Mouse (Mus musculus): ENCODE results near the gene Lypla2.
A peak's percentile ranks its signal among the peaks of the same experiment; 100 is the strongest.
"Not testable (repeated sequence)": the region's sequence is repeated elsewhere in the genome, so short reads cannot be mapped to it uniquely, and the experiment has no call there.

Gene Lypla2

DNA sequence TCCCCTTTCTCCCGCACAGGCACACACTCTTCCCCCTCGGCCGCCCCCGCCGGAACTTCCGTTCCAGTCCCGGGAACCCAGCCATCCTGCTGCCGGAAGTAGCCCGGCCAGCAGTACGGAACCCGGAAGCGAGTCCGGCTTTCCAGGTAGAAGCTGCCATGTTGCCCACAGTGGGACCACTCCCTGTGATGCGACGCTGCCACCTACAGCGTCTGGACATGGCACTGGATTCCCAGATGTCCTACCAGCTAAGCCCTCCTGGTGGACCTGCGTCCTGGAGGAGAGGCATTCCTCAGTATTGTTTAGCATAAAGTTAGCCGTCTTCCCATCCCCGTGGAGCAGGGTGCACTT, at the start of gene Lypla2:
Gene Lypla2, minus strand, starts transcription at position 71 of the 351 bp plus-strand sequence.
- DNase-seq (ENCODE audit: low spot score in 2 of 2) = peak; percentile 68 to 80

- peak; percentile 98 to 99 for DNase-seq (ENCODE audit: low spot score in 2 of 2)
Measured at GRCm38 (mm10) chr4:136021549-136022047, 49.2 kb upstream of the Lypla2 start, which contains the start of gene Eloa. Gene Eloa, minus strand, starts transcription at chr4:136021763.

DNA sequence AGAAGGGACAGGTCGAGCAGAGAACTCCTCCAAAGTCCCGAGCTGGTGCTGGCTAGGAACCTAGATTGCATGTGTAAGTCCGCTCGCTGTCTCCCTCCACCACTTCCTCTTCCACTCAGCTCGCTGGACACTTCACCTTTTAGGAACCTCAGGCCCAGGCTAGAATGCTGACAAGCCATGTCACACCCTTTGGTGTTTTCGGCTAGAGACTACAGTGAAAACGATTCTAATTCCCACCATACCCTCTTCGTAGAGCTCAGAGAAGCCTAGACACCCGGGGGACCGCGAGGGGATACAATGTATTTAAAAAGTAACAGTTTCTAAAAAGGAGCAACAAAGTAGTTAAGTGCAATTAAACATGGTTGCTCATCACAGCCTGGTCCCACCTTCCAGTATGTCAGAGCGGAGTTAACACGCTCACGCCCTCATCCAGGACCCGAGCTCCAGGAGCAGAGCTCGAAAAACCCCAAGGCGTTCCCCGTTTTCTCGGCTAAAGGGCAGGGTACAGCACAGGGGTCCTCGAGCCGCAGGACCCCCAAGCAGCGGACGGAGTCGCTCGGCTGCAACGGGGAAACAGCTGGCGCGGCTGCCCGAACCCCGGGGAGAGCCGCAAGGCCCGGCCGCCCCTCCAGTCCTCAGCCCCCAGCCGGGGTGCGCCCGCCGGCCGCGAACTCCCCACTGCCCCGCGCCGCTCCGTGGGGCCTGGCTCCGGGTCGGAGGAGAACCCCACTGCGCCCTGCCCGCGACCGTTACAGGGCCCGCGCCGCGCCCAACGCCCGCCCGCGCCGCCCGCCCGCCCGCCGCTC, 48.5 kb upstream of the Lypla2 start:
- peak in 1 of 2 experiments; percentile 4 for DNase-seq (ENCODE audit: low spot score in 2 of 2)

- no peak for DNase-seq (ENCODE audit: low spot score in 2 of 2)
Measured at GRCm38 (mm10) chr4:136016059-136016602, 43.7 kb upstream of the Lypla2 start.

GRCm38 (mm10) chr4:136010586-136010985, 38.2 kb upstream of the Lypla2 start:
- no peak for DNase-seq (ENCODE audit: low spot score in 2 of 2)

DNA sequence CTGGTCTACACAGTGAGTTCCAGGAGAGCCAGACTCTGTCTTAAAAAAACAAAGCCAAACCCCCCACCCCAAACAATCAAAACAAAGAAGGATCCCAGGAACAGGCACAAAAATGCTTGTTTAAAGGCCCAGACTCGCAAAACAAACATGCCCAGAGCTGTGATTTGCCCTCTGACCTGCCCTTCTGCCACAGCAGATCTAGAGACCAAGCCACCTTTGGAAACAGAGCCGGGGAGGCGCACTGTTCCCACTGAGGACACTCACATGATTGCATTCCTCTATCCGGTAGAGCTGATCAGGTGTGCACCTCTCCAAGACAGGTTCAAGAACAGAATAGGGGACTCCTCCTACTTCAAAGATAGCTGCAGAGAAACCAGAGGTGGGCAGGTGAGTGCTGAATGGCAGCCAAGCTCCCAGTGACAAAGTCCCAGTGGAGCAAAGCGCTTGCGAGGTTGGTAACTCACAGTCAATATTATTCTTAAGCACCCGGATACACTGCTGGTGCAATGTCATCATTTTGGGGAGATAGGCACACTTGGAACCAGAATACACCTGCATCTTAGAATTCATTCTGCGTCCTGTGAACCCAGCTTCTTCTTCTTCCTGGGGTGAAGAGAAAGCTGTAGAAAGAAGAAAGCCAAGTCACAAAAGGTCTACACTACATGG, 36.5 kb upstream of the Lypla2 start:
- no peak for DNase-seq (ENCODE audit: low spot score in 2 of 2)

GRCm38 (mm10) chr4:136006821-136007220, 34.4 kb upstream of the Lypla2 start:
- no peak for DNase-seq (ENCODE audit: low spot score in 2 of 2)

- no peak for DNase-seq (ENCODE audit: low spot score in 2 of 2)
Measured at GRCm38 (mm10) chr4:136004921-136005320, 32.5 kb upstream of the Lypla2 start.

GRCm38 (mm10) chr4:136004107-136004675, 31.8 kb upstream of the Lypla2 start:
- DNase-seq (ENCODE audit: low spot score in 2 of 2) = no peak

DNA sequence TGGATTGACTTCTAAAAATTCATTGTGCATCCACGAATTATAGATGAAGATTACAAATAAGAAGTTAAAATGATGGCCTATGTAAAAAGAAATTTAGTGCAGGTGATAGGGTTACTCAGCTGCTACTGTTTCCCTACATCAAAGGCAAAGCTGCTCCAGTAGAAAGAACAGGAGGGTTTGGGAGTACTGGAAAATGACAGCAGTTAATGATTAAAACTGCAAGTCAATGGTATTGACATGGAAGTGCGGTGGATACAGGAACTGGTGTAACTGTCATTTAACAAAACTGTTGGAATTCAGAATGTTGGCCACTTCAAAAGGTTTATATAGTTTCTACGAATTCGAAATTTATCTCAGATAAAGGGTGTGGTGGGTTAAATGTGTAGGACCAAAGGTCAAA, 22.7 kb upstream of the Lypla2 start:
- no peak for DNase-seq (ENCODE audit: low spot score in 2 of 2)

DNA sequence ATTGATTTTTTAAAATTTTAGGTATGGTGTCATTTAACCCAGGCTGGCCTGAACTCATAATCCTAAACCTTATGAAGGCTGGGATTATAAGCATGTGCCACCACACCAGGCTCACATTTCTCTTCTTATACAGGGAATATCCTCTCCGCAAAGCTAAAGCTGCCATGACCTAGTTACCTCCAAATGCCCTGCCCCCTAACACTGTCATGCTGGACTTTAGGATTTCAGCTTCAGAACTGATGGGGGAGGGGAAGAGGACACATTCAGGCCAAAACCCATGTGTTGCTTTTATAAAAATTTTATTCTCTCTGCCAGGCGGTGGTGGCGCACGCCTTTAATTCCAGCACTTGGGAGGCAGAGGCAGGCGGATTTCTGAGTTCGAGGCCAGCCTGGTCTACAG, 21.5 kb upstream of the Lypla2 start:
- no peak for DNase-seq (ENCODE audit: low spot score in 2 of 2)

DNA sequence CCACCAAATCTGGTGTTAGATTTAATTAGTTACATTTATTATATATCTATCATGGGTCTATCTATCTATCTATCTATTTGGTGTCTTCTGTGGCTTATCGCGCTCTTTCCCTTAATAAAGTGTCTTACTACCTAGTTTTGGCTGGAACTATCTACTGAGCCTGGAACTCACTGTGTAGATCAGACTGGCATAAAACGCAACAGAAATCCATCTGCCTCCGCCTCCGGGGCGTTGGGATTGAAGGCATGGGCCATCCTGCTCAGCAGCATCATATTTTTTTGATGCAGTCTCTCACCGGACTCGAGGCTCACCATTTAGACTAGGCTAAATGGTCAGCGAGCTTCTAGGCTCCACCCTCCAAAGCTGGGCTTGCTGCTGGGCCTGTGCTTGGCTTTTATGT, 15.3 kb upstream of the Lypla2 start:
- DNase-seq (ENCODE audit: low spot score in 2 of 2) = no peak

- DNase-seq (ENCODE audit: low spot score in 2 of 2) = peak; percentile 81 to 88
Measured at GRCm38 (mm10) chr4:135986943-135987710, 14.7 kb upstream of the Lypla2 start, which contains the start of gene Pithd1. Gene Pithd1, minus strand, starts transcription at chr4:135987264.

DNA sequence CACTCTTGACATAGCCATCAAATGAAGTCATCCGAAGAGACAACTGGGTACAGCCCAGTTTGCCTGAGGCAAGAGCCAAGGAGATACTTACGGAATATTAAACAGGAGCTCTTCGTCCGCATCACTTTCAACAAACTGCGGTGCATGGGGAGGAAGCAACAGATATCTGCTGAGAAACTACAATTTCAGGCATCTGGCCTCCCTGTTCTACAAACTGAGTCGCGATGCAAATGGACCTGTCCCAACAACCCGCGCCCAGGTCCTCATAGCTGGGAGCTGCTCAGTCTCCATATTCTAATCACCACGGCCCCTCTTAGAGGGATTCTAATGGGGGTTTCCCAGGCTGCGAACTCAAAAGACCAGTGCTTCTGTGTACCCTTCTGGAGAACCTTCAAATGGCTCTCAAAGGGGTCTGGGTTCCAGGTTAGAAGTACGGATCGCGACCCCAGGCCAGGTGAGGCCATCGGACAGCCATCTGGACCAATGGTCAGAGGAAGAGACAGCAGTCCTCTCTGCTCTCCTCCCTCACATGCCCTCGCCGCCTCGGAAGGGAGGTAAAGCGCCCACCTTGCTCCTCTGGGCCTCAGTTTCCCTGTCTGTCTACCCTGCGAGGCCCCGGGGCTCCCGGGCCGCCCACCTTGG, 14.0 kb upstream of the Lypla2 start:
- no peak for DNase-seq (ENCODE audit: low spot score in 2 of 2)

- no peak for DNase-seq (ENCODE audit: low spot score in 2 of 2)
Measured at GRCm38 (mm10) chr4:135985769-135986168, 13.3 kb upstream of the Lypla2 start.

GRCm38 (mm10) chr4:135985193-135985592, 12.8 kb upstream of the Lypla2 start:
- no peak for DNase-seq (ENCODE audit: low spot score in 2 of 2)

DNA sequence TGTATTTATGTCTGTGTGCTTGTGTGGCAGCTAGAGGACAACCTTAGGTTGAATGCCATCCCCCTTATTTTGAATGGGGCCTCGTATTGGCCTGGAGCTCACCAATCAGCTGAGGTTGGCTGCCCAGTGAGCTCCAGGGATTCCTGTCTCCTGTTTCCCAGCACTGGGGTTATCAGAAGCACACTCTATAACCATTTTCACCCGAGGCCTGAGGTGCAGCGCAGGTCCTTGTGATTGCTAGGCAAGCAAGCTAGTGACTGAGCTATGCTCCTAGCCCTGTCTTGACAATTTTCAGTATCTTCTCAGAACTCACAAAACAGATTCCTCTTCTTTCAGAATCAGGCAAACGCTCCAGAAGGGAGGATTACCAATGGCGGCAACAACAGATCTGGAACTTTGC, 12.1 kb upstream of the Lypla2 start:
- DNase-seq (ENCODE audit: low spot score in 2 of 2) = no peak

GRCm38 (mm10) chr4:135981524-135982063, 9.2 kb upstream of the Lypla2 start:
- DNase-seq (ENCODE audit: low spot score in 2 of 2) = no peak

DNA sequence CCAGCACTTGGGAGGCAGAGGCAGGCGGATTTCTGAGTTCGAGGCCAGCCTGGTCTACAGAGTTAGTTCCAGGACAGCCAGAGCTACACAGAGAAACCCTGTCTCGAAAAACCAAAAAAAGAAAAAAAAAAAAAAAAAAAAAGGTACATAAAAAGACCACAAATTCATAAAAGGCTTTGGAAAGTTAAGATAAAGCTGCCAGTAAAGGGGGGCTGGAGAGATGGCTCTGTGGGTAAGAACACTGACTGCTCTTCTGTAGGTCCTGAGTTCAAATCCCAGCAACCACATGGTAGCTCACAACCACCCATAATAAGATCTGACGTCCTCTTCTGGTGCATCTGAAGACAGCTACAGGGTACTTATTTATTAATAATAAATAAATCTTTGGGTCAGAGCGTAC, 7.8 kb upstream of the Lypla2 start:
- not testable (repeated sequence) for DNase-seq (ENCODE audit: low spot score in 2 of 2)

DNA sequence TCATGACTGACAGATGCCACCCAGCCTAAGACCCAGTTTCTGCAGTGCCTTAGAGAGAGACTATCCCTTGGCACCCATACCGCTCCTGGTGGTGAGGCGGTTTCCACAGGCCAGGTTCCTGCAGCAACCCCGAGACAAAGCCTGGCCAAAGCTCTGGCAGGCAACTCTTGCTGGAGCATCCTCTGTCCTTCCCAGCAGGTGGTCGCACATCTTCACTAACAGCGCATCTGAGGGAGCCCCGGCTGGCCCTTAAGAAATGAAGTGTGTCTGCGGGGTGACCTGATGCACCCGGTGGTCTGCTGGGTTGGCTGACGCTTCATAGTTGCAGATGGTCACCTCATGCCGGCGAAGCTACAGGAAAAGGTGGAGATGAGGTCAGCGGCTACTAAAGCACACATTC, 3.7 kb upstream of the Lypla2 start:
- no peak for DNase-seq (ENCODE audit: low spot score in 2 of 2)

All from frontal cortex, postnatal 25 days (tissue).